Mouse (Mus musculus): ENCODE measurements around the gene Reep1.
"Not testable (repeated sequence)": the region's sequence is repeated elsewhere in the genome, so short reads cannot be mapped to it uniquely, and the experiment has no call there.

Reep1 gene

GRCm38 (mm10) chr6:71788348-71788747 is 81.0 kb downstream of the Reep1 start:
- DNase-seq: peak; percentile 25

- no peak for DNase-seq
These were observed 84.4 kb downstream of the Reep1 start for GRCm38 (mm10) chr6:71791771-71792170.

DNA sequence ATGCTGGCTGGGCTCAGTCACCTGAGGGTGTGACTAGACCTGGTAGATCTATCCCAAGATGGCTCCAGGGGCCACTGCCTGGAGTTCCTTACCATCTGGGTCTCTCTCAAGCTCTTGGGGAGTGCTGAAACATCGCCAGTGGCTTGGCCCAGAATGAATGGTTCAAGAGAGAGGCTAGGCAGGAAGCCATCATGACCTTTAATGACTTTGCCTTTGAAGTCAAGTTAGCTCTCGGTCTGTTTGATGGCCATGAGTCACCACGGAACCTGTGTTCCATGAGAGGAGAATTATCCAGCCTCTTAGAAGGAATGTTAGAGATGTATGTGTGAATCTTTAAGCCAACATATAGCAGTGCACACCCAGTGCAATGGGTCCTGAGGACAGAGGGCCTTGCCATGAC is 92.0 kb downstream of the Reep1 start:
- no peak for DNase-seq

- no peak for DNase-seq
These were observed 93.8 kb downstream of the Reep1 start for GRCm38 (mm10) chr6:71801011-71801713.

DNA sequence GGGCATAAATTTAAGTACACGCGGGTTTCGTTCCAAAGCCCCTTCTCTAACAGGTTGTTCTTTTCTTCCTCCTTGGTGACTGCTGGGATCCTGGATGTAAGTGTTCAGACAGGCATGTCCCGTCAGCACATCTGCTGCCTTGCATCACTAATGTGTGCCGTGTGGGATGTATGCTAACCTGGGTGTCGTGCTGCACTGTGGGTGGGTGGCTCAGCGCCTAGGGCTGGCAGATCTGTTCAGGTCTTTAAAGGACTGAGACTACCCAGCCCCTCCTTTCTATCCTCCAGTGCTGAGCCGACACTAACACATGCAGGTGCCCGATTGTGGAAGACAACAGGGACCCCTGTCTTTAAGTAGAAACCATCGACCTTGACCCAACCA is 94.3 kb downstream of the Reep1 start:
- DNase-seq: no peak

- no peak for DNase-seq
These were observed 96.2 kb downstream of the Reep1 start for GRCm38 (mm10) chr6:71803609-71804008.

- peak; percentile 69 for DNase-seq
These were observed 96.9 kb downstream of the Reep1 start for GRCm38 (mm10) chr6:71804061-71804829.

DNA sequence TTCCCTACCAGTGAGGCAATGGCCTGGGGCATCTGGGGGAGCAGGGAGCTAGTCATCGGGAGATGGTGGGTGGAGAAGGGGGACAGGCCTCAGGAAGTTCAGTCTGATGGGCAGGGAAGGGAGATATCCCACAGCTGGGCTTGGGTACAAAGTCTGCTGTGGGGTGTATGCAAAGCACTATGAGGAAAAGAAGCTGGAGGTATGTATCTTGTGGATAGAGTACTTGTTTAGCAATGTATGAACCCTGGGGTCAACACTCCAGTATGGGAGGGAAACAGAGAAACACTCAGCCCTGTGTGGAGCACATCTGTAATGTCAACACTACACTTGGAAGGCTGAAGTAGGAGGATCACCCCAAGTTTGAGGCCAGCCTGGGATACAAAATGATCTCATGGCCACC is 99.4 kb downstream of the Reep1 start:
- no peak for DNase-seq

DNA sequence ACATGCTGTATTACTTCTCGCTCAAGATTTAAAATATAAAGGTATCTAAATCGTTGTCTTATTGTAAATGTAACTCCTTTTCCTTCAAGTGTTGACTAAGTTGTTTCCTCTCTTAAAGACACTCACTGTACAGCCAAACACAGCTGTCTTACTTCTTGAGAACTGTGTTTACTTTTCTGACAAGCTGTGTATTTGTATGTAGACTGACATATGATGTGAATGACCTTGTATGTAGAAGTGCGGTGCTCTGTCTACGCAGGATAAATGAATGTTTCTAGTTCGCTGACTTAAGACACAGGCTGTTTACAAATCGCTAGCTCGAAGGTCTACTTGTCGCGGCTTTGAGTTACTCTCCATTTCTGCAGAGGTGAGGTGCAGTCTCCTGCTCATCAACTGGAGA is 102.5 kb downstream of the Reep1 start:
- no peak for DNase-seq

- DNase-seq: no peak
These were observed 105.5 kb downstream of the Reep1 start for GRCm38 (mm10) chr6:71812820-71813219.

- no peak for DNase-seq
These were observed 112.5 kb downstream of the Reep1 start for GRCm38 (mm10) chr6:71819764-71820292.

DNA sequence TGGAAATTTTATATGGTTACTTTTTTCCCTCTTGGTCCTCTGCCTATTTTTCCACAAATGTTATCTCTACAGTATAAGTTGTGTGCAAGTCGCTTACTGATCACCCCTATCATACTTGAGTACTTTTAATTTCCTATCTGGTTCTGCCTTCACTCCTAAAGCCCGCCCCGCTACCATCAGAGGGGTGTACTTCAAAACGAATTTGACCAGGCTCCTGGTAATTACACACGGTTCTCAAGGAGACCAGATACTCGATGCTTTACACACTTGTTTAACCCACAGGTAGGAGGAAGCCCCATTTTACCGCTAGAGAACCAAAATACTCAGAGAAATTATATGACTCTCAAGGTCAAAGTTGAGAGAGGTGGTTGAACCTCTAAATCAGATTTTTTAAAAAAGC is 115.7 kb downstream of the Reep1 start:
- DNase-seq: no peak

- peak; percentile 88 for DNase-seq
These were observed 116.1 kb downstream of the Reep1 start for GRCm38 (mm10) chr6:71823488-71823887.

GRCm38 (mm10) chr6:71823961-71824360 is 116.6 kb downstream of the Reep1 start:
- no peak for DNase-seq

- DNase-seq: no peak
These were observed 119.5 kb downstream of the Reep1 start, which contains the start of gene Mrpl35 for GRCm38 (mm10) chr6:71826869-71827268. Gene Mrpl35 (minus strand): TSS chr6:71826969.

GRCm38 (mm10) chr6:71829768-71830167 is 122.4 kb downstream of the Reep1 start:
- DNase-seq: no peak

- peak; percentile 94 for DNase-seq
These were observed 123.6 kb downstream of the Reep1 start, which contains the start of gene Immt for GRCm38 (mm10) chr6:71830690-71831580. Gene Immt (plus strand): TSS chr6:71831331.

- peak; percentile 91 for DNase-seq
These were observed 124.2 kb downstream of the Reep1 start for GRCm38 (mm10) chr6:71831581-71831960.

DNA sequence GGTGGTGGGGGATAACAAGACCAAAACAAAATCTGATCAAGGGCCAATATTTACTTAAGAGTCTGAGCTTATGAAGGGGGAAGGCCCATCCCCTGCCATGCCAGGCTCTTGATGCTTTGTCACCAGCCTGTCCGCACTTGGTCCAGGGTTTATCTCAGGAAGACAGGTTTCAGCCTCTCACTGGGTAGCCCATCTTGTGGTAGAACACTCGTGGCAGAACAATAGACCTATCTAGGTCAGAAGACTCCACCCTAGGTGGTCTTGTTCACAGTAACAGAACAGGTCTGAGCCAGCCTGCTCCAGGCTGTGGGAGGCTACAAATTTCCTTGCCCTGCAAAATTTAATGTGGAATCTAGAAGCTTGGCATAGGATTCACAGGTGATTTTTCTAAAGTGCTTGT is 129.4 kb downstream of the Reep1 start:
- no peak for DNase-seq

DNA sequence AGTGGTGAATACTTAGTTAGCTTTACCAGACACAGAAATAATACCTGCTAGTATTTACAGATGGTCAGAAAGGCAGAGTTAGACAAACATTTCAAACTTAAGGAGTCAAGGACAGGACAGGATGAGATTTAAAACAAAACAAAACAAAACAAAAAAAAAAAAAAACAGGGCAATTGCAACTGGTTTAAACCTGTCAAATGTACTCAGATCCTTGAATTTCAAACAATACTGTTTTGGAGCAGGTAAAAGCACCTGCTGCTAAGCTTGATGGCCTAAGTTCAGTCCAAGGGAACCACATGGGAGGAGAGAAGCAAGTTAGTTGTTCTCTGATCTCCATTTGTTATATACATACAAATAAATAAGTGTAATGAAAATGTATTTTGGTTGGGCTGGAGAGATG is 132.5 kb downstream of the Reep1 start:
- no peak for DNase-seq

DNA sequence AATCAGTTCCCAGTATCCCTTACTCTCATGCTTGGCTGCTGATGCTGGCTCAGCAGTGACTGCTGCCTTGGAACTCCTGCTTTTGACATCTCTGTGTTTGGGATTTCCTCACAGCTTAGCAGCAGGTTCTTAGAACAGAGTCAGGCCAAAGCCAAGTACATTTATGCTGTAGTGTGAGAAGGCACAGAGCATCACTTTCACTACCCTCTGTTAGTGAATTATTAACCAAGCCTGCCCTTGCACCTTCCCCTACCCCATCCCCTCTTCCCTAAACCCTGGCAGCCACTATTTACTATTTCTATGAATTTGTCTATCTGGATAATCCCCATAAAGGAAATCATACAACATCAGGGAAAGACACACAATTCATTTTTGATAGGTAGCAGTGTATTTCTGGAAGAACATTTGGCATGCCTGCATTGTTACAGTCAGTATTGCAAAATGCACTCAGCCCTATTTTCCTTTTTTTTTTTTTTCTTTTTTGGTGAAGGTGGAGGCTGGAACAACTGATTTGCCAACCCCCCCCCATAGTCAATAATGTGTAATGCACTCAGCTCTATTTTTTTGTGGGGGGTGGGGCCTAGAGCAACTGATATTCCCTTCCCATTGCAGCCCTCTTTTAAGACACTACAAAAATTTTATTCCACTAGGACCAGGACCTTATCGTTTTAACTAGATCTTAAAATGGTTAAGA is 133.4 kb downstream of the Reep1 start:
- DNase-seq: no peak

- DNase-seq: not testable (repeated sequence)
These were observed 139.5 kb downstream of the Reep1 start for GRCm38 (mm10) chr6:71846906-71847305.

Data from thymus, postnatal 25 days (tissue).